Mouse (Mus musculus) hindbrain, embryonic 16.5 days (tissue): Measurements from ENCODE around the gene Grk6. TPM values are rescaled to one million over a fixed set of nuclear protein-coding genes. Genes with fewer than 3 reads are reported as not detected.
"Not testable (repeated sequence)": the region's sequence is repeated elsewhere in the genome, so short reads cannot be mapped to it uniquely, and the experiment has no call there.

Experiments
- ATAC-seq: fragments of 200-750 bp; cut with Nextera tagmentation; 2 replicates; pipeline ENCODE4 v1.8.0; 2017; ENCODE audit warnings: moderate TSS enrichment, moderate library complexity
- H3K27ac ChIP-seq: fragments of 300-500 bp; sonication (generic); 2 replicates; pipeline ENCODE4 v1.5.1; 2014; ENCODE audit warnings: low read depth, mild to moderate bottlenecking, control low read depth, low read length, moderate library complexity
- H3K27me3 ChIP-seq: fragments of 300-500 bp; sonication (generic); replicated peaks from 2 replicates; pipeline ENCODE4 v1.6.1; 2014; ENCODE audit warnings: low read length; ENCODE audit not compliant: control insufficient read depth, insufficient read depth
- H3K36me3 ChIP-seq: fragments of 300-500 bp; sonication (generic); 2 replicates; pipeline ENCODE4 v1.6.1; 2014; ENCODE audit warnings: mild to moderate bottlenecking, low read length, moderate library complexity, mixed read lengths; ENCODE audit not compliant: control insufficient read depth, insufficient read depth
- H3K4me1 ChIP-seq: fragments of 300-500 bp; sonication (generic); 2 replicates; pipeline ENCODE4 v1.6.1; 2014; ENCODE audit warnings: low read depth, low read length; ENCODE audit not compliant: control insufficient read depth, insufficient read depth
- H3K4me2 ChIP-seq: fragments of 300-500 bp; sonication (generic); 2 replicates; pipeline ENCODE4 v1.6.1; 2014; ENCODE audit warnings: mild to moderate bottlenecking, low read length, control low read depth, moderate library complexity
- H3K4me3 ChIP-seq: fragments of 300-500 bp; sonication (generic); 2 replicates; pipeline ENCODE4 v1.5.1; 2014; ENCODE audit warnings: mild to moderate bottlenecking, low read length, control low read depth, moderate library complexity
- H3K9ac ChIP-seq: fragments of 300-500 bp; sonication (generic); 2 replicates; pipeline ENCODE4 v1.6.1; 2014; ENCODE audit warnings: low read depth, mild to moderate bottlenecking, control low read depth, low read length, moderate library complexity
- H3K9me3 ChIP-seq: fragments of 300-500 bp; sonication (generic); 2 replicates; pipeline ENCODE4 v1.6.1; 2014; ENCODE audit warnings: mild to moderate bottlenecking, low read length, moderate library complexity; ENCODE audit not compliant: control insufficient read depth
- WGBS: fragments of 180-500 bp; shearing (Covaris S2); extraction: QIAGEN DNeasy Blood & Tissue Kit; methylation state at CpG from one replicate; pipeline ENCODE4 v1.1.7; 2014; 5-methylcytosine and 5-hydroxymethylcytosine counted together
- polyA plus RNA-seq: library from polyadenylated mRNA; unstranded; fragments of >200 nt; fragmentation: Nextera tagmentation; extraction: Ambion mirVana; gene quantifications from 2 replicates; pipeline ENCODE4 v1.2.1, GENCODE M21; 2015

Gene Grk6
- polyA plus RNA-seq, 1 experiment from 2014 or later = 15.8 TPM

DNA sequence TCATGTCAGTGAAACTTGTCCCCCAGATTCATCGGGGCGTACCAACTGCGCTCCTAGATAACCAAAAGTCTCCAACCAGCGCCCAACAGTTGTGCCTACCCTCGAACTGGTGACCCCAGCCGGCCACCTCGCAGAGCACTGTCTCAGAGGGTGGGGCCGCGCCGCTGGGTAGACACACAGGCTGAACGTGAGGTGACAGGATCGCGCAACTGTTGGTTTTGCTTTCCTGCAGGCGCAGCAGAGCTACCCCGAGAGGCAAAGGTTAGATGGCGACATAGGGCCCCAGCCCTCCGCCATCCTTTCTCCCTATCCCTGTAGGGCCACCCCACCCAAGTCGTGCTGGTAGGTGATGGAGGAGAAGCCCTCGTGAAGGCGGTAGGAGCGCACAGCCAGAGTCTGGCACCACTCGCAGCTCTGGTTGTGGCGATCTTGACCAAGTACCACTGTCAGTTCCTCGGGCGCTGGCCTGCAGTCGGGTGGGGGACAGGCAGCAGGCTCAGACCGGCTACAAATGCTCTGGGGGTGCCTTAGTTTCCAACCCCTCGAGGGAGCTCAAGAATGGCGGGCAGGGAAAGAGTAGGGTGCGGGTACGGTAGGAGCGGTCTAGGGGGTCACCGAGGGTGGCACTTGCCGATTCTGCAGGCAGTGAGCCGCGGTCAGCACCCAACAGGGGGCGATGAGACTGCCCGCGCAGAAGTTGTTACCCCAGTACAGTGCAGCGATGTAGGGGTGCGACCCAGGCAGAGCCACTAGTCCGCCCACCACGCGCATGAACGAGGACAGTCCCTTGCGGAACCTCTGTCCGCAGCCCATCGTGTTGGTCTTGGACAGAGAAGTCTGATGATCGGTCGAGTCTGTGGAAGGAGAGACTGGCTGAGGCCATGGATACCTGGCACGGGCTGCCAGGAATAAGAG lies 24.6 kb upstream of the Grk6 start:
- Histone ChIP-seq H3K4me3 (peak overlapping the region; percentile 27), H3K9me3 (no peaks in the 10 kb centered on the region), H3K27ac (no peak overlapping the region), H3K4me1 (peaks cover 11% of the 10 kb centered on the region), H3K4me2 (no peak overlapping the region; the same call in 1 of the 2 replicates), H3K9ac (no peak overlapping the region; the same call in 1 of the 2 replicates), H3K27me3 (peaks cover 30% of the 10 kb centered on the region), H3K36me3 (no peaks in the 10 kb centered on the region)
- ATAC-seq = peak; percentile 22; the same call in 1 of the 2 replicates
- 33% methylated on average over 51 of the region's 51 CpGs for WGBS

DNA sequence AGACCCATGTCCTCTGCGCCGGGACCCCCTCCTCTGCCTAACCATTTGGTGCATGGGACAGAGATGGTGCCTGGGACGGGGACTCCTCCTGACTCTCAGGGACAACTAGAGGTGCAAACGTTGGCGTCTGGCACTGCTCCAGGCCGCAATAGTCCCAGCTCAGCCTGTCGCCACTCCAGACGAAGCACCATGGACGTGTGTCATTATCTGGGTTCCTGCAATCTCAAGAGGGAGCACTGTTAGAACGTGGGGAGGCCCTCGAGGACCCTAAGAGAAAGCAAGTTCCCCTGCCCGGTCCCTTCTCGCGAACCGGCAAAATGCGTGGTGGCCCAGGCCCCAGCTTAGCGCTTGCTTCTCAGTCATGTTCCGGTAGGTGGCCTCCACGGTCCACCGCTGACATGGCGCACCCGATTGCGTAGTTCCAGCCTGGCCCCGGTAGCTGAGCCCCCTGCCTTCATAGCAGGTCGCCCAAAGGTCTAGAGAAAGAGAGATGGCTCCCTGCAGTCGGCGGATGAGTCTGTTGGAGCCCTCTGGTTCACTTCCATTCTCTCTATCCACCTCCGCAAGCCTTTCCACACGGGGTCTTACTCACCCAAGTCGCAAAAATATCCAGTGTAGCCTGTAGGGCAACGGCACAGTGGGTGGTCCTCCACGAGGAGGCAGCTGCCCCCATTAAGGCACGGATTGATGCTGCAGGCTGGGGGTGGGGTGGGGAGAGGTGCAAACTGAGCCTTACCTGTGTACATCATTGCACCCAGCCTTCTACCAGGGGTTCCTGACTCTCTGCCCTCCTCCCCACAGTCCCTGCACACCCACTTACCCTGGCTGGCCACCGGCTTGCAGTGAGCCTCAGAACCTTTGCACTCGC lies 23.7 kb upstream of the Grk6 start:
- Histone ChIP-seq H3K9me3 (no peaks in the 10 kb centered on the region), H3K4me1 (peaks cover 11% of the 10 kb centered on the region), H3K27me3 (peaks cover 30% of the 10 kb centered on the region), H3K4me2 (peak overlapping the region; percentile 50), H3K36me3 (no peaks in the 10 kb centered on the region), H3K4me3 (peak overlapping the region; percentile 27), H3K27ac (no peak overlapping the region), H3K9ac (peak overlapping the region; percentile 53)
- WGBS = 17% methylated on average over 35 of the region's 35 CpGs
- peak; percentile 81 for ATAC-seq

DNA sequence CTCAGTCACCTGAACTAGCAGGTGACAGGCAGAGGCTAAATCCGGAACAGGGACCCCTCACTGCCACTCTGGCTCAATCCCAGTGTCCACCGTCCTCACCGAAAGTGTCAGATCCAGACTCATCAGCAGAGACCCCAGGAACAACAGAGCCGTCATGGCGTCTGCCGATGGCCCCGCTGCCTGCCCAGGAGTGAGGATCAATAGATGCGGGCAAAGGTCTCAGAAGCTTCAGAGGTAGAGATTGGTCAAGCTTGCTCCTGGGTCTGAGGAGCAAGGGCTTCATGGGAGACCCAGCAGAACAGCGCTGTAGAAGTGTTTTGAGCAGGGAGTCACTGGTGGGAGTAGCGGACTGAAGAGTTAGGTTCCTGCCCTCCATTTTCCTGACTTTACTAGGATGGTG lies 18.3 kb upstream of the Grk6 start, which contains the start of gene F12:
TSS of gene F12 (minus strand) at position 181 of the 400 bp plus-strand sequence.
- H3K27me3 ChIP-seq = peaks cover 3% of the 10 kb centered on the region
- H3K4me1 ChIP-seq = no peaks in the 10 kb centered on the region
- no peak within 1 kb of the TSS for H3K4me2 ChIP-seq
- H3K9ac ChIP-seq = no peak within 1 kb of the TSS
- H3K9me3 ChIP-seq = no peaks in the 10 kb centered on the region
- no peak for ATAC-seq
- WGBS = 92% methylated on average over 10 of the region's 10 CpGs
- no peaks in the 10 kb centered on the region for H3K36me3 ChIP-seq
- no peak within 1 kb of the TSS for H3K4me3 ChIP-seq
- H3K27ac ChIP-seq = no peak within 1 kb of the TSS

DNA sequence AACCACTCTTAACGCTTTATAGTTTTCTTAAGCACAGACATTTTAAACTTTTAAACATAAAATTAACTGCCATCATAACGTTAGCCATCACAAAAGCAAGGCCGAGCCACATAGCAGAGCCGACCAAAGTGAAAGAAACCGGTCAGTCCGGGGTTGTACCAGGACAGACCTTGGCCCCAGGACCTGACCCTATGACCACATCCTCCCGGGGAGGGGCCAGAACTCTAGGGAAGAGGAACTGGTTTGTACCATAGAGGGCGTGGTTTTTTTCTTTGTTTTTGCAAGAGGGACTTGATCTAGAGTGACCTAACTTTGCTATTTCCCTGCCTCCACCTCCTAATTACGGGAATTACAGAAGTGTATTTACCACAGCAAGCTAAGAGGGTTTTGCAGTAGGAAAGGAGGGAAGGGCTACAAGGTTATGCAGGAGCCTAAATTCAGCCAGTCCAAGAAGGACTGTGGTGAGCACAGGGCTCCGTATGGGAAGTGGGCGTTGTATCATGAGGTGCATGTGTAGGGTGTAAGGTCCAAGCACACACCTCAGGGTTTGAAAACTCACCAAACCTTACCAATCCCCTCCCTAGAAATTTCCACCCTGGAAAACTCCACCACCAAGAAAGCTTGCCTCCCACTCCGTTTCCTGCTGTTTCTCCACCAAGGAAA lies 15.5 kb upstream of the Grk6 start:
- ATAC-seq = no peak
- H3K27ac ChIP-seq = no peak overlapping the region
- no peak overlapping the region for H3K9ac ChIP-seq
- no peak overlapping the region for H3K4me2 ChIP-seq
- no peaks in the 10 kb centered on the region for H3K9me3 ChIP-seq
- no peaks in the 10 kb centered on the region for H3K36me3 ChIP-seq
- H3K27me3 ChIP-seq = no peaks in the 10 kb centered on the region
- 77% methylated on average over 12 of the region's 12 CpGs for WGBS
- H3K4me3 ChIP-seq = no peak overlapping the region
- no peaks in the 10 kb centered on the region for H3K4me1 ChIP-seq

DNA sequence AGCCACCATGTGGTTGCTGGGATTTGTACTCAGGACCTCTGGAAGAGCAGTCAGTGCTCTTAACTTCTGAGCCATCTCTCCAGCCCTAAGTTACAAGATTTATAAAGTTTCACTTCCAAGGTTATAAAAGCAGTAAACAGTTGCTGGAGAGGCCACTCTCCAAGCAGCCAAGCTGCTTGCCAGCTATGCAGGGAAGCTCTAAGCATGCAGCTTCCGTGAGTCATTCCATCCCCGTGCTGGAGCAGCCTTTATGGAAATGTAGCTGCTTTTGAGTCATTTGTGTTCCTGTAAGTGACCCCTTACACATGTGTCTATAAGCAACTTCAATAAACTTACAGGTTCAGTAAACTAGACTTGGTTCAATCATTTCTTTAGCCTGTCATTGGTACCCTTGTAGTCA lies 14.3 kb upstream of the Grk6 start:
- Histone ChIP-seq H3K4me2 (no peak overlapping the region), H3K36me3 (no peaks in the 10 kb centered on the region), H3K27me3 (no peaks in the 10 kb centered on the region), H3K27ac (no peak overlapping the region), H3K9ac (no peak overlapping the region), H3K4me3 (no peak overlapping the region), H3K9me3 (no peaks in the 10 kb centered on the region), H3K4me1 (no peaks in the 10 kb centered on the region)
- no peak for ATAC-seq
- 95% methylated on average over 2 of the region's 2 CpGs for WGBS

DNA sequence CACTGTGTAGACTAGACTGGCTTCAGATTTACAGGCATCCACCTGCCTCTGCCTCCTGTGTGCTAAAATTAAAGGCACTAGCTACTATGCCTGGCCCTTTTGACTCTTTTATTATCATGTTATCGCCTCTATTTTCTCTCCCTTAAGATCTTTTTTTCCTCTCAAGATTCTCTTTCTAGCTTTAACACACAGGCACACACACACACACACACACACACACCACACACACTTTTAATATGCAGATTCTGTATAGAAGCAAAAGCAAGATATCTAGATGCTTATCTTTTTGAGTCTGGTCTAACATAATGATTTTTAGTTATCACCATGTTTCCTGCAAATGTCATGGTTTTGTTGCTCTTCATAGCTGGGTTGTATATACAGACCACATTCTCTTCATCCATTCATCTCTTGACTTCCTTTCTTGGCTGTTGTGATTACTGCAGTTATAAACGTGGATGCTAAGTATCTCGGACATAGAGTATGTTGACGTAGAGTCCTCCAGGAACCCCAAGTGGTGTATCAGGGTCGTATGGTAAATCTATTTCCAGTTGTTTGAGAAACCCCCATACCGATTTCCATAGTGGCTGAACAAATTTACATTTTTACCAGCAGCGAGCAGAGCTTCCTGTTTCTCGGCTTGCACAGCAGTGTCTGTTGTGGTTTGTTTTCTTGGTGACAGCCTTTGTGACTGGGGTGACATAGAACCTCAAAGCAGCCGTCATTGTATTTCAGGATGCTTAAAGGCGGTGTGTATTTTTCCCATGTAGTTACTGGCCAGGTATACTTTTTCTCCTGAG lies 12.8 kb upstream of the Grk6 start:
- H3K4me3 ChIP-seq = no peak overlapping the region
- ATAC-seq = no peak
- H3K27ac ChIP-seq = no peak overlapping the region
- H3K4me1 ChIP-seq = no peaks in the 10 kb centered on the region
- no peak overlapping the region for H3K9ac ChIP-seq
- 77% methylated on average over 10 of the region's 10 CpGs for WGBS
- H3K4me2 ChIP-seq = no peak overlapping the region
- H3K36me3 ChIP-seq = no peaks in the 10 kb centered on the region
- no peaks in the 10 kb centered on the region for H3K9me3 ChIP-seq
- H3K27me3 ChIP-seq = no peaks in the 10 kb centered on the region

DNA sequence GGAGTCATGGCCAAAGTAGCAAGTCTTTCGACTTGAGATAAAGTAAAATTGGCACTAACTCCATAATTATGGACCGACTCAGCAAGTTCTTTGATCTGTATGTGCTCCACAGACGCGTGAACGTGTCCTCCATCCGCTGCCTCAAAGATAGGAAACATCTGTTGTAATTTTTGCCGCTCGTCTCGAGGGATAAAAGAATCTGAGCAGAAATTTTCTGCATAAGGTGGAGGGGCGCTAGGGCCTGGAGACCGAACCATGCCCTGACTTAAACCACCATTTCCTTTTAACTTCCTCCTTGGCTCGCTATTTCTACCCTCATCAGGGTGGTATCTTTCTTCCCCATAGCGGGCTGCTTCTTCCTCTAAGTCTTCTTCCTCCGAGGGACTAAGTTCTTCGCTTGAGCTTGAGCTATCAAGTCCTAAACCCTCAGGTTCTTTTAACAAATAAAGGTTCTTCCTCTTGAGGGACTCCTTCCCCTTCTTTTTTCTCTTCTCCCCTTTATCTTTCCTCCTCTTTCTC lies 7.7 kb upstream of the Grk6 start:
- ATAC-seq, H3K27ac ChIP-seq, H3K27me3 ChIP-seq, H3K36me3 ChIP-seq, H3K9me3 ChIP-seq, H3K4me1 ChIP-seq, H3K9ac ChIP-seq, H3K4me2 ChIP-seq, H3K4me3 ChIP-seq: not testable (repeated sequence)
- 92% methylated on average over 14 of the region's 15 CpGs for WGBS

DNA sequence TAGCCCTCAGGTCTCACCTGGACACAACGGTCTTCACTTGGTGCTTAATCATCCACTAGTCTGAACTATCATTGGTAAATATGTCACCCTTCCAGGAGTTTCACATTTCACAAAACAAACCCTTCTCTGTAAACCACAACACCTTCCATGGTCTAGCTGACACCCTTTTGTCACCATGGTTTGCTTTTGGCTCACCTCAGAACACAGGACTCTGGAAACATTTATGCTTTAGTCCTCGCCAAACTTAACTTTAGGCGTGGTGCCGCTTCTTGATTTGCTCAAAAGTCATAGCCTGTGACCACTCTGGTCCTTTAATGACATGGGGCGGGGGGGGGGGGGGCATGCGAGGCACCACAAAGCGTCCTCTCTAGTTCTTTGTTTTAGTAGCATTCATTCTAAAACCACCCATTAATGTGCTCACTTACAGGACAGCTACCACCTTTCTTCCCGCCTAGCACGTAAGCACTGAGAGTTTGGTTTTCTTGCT lies 1.0 kb upstream of the Grk6 start:
- Histone ChIP-seq H3K36me3 (no peaks in the 10 kb centered on the region), H3K27ac (peak overlapping the region; percentile 85; the same call in 1 of the 2 replicates), H3K9ac (no peak overlapping the region; the same call in 1 of the 2 replicates), H3K9me3 (no peaks in the 10 kb centered on the region), H3K4me3 (peak overlapping the region; percentile 74), H3K4me1 (peaks cover 16% of the 10 kb centered on the region), H3K4me2 (peak overlapping the region; percentile 64), H3K27me3 (no peaks in the 10 kb centered on the region)
- 42% methylated on average over 9 of the region's 9 CpGs for WGBS
- no peak for ATAC-seq
